In genomic region chr6:55313893-55314292, GRCm38 (mm10) we compare ENCODE assay signal across 23 mouse cellular contexts. TPM values are rescaled to one million over a fixed set of nuclear protein-coding genes. Genes with fewer than 3 reads are reported as not detected.
DNase-seq lines count a peak whose midpoint lies in the region; ATAC-seq and TF ChIP-seq lines count a peak whose summit lies in the region.
"Had no signal": no experiment of that assay in that cellular context is flagged by ENCODE, and none has a peak within 500 bp of the region (broad histone marks: within the 10 kb centered on the region; RNA-seq: fewer than 3 reads in every experiment).

No protein-coding gene starts in this region.

- H3K9me3 ChIP-seq in stomach, embryonic 15.5 days, result no peaks in the 10 kb centered on the region
- no peaks in the 10 kb centered on the region for H3K9me3 ChIP-seq in stomach, postnatal 0 days (ENCODE audit: control insufficient read depth, low read length)
- no peaks in the 10 kb centered on the region for H3K9me3 ChIP-seq in liver, embryonic 13.5 days (replicated peaks)
- H3K9me3 ChIP-seq: forebrain, embryonic 12.5 days; G1E; heart, embryonic 10.5 days; midbrain, embryonic 13.5 days had no signal

- H3K36me3 ChIP-seq in stomach, embryonic 15.5 days, result no peaks in the 10 kb centered on the region
- H3K36me3 ChIP-seq in stomach, postnatal 0 days (ENCODE audit: control insufficient read depth, insufficient read depth, low read length), result no peaks in the 10 kb centered on the region
- no peaks in the 10 kb centered on the region for H3K36me3 ChIP-seq in liver, embryonic 13.5 days
- H3K36me3 ChIP-seq: G1E; heart, embryonic 10.5 days had no signal

- no peak overlapping the region for H3K27ac ChIP-seq in stomach, embryonic 15.5 days
- H3K27ac ChIP-seq in stomach, postnatal 0 days (replicated peaks), result no peak overlapping the region
- peak overlapping the region; percentile 70 for H3K27ac ChIP-seq in liver, embryonic 13.5 days
- H3K27ac ChIP-seq: forebrain, embryonic 12.5 days; heart, embryonic 10.5 days; hindbrain, embryonic 14.5 days; left cerebral cortex, adult 2 months; midbrain, embryonic 13.5 days had no signal

- WGBS in stomach, embryonic 15.5 days, result 78% methylated on average over 4 of the region's 4 CpGs
- 80% methylated on average over 4 of the region's 4 CpGs for WGBS in stomach, postnatal 0 days
- WGBS in liver, embryonic 13.5 days (ENCODE audit: insufficient replicate concordance), result 24% methylated on average over 4 of the region's 4 CpGs

- peak; percentile 37 for DNase-seq in cerebellum, adult 9-11 months
- no peak for DNase-seq in cerebellum, adult 9-10 months
- no peak for DNase-seq in stomach, postnatal 0 days (ENCODE audit: low spot score)
- DNase-seq in liver, embryonic 13.5 days, result no peak
- DNase-seq in gastrocnemius, adult 18-20 months (ENCODE audit: low spot score), result no peak
- no peak for DNase-seq in Muller cell, postnatal 12 days (ENCODE audit: inconsistent ontology term)
- DNase-seq: adrenal gland, adult 2 months; B cell, adult 2 months; heart, postnatal 4 days; kidney, adult 8-10 months; kidney, postnatal 10 days; spleen, adult 18-20 months; thymus, postnatal 14 days had no signal

- ATAC-seq in stomach, embryonic 15.5 days (ENCODE audit: insufficient read depth, low FRiP score, low read depth), result peak; percentile 16; the same call in 1 of the 2 replicates
- ATAC-seq in stomach, postnatal 0 days (ENCODE audit: low FRiP score, low TSS enrichment), result no peak
- ATAC-seq in liver, embryonic 13.5 days (ENCODE audit: low read depth), result peak; percentile 83
- peak; percentile 86 for ATAC-seq in megakaryocyte-erythroid progenitor cell, adult 5-6 weeks (replicated peaks; ENCODE audit: low FRiP score, low TSS enrichment, poor library complexity, severe bottlenecking)
- ATAC-seq: inflammation-experienced regulatory T-cells, adult 6 months; midbrain, embryonic 13.5 days had no signal

- no peak for TF ChIP-seq EP300 in stomach, postnatal 0 days (optimal IDR thresholded peaks at IDR 0.05)

- TF ChIP-seq CTCF in stomach, postnatal 0 days (IDR thresholded peaks at IDR 0.05; ENCODE audit: low read depth), result no peak

- no peaks in the 10 kb centered on the region for H3K4me1 ChIP-seq in stomach, embryonic 15.5 days
- H3K4me1 ChIP-seq in stomach, postnatal 0 days (replicated peaks; ENCODE audit: control insufficient read depth, insufficient read depth), result no peaks in the 10 kb centered on the region
- H3K4me1 ChIP-seq in liver, embryonic 13.5 days (replicated peaks), result peaks cover 34% of the 10 kb centered on the region
- H3K4me1 ChIP-seq: forebrain, embryonic 12.5 days; midbrain, embryonic 13.5 days had no signal

- no peak overlapping the region for H3K4me3 ChIP-seq in stomach, embryonic 15.5 days (replicated peaks)
- no peak overlapping the region for H3K4me3 ChIP-seq in stomach, postnatal 0 days (ENCODE audit: low read depth, low read length)
- no peak overlapping the region for H3K4me3 ChIP-seq in liver, embryonic 13.5 days (replicated peaks)
- H3K4me3 ChIP-seq: forebrain, embryonic 12.5 days; heart, embryonic 10.5 days; left cerebral cortex, adult 2 months; midbrain, embryonic 13.5 days had no signal

- no peak overlapping the region for H3K4me2 ChIP-seq in stomach, embryonic 15.5 days
- H3K4me2 ChIP-seq in stomach, postnatal 0 days (replicated peaks; ENCODE audit: low read depth), result no peak overlapping the region
- H3K4me2 ChIP-seq in liver, embryonic 13.5 days, result no peak overlapping the region
- H3K4me2 ChIP-seq: forebrain, embryonic 12.5 days; hindbrain, embryonic 14.5 days; midbrain, embryonic 13.5 days had no signal

- H3K27me3 ChIP-seq in stomach, embryonic 15.5 days (replicated peaks), result no peaks in the 10 kb centered on the region
- no peaks in the 10 kb centered on the region for H3K27me3 ChIP-seq in stomach, postnatal 0 days (ENCODE audit: control insufficient read depth, insufficient read depth, low read length)
- no peaks in the 10 kb centered on the region for H3K27me3 ChIP-seq in liver, embryonic 13.5 days
- H3K27me3 ChIP-seq: forebrain, embryonic 12.5 days; midbrain, embryonic 13.5 days had no signal

- no peak overlapping the region for H3K9ac ChIP-seq in stomach, embryonic 15.5 days
- H3K9ac ChIP-seq in stomach, postnatal 0 days (ENCODE audit: low read length), result no peak overlapping the region
- peak overlapping the region; percentile 15; the same call in 1 of the 2 replicates for H3K9ac ChIP-seq in liver, embryonic 13.5 days
- H3K9ac ChIP-seq: forebrain, embryonic 12.5 days; hindbrain, embryonic 14.5 days; midbrain, embryonic 13.5 days had no signal

RNA-seq across cellular contexts. Expression of gene Aqp1, which starts 22.3 kb away (rescaled TPM):
- polyA plus RNA-seq in stomach, embryonic 15.5 days (2015; fragmentation: Nextera tagmentation; extraction: Ambion mirVana), result 18.7 and 22.8 TPM in 2 replicates
- polyA plus RNA-seq in stomach, postnatal 0 days (2015; fragmentation: Nextera tagmentation; extraction: Ambion mirVana), result 15.3 and 16.2 TPM in 2 replicates
- polyA plus RNA-seq in liver, embryonic 13.5 days (2015; fragmentation: Nextera tagmentation; extraction: Ambion mirVana), result 41.7 and 45.2 TPM in 2 replicates
- total RNA-seq in megakaryocyte-erythroid progenitor cell, adult 5-6 weeks (2014; fragmentation: Nextera tagmentation), result 441 and 451 TPM in 2 replicates
- total RNA-seq in megakaryocyte-erythroid progenitor cell, adult 5-6 weeks (2017), result 409 and 437 TPM in 2 replicates
- 100 to 1,000 TPM; 212 to 215 TPM for total RNA-seq in gastrocnemius, adult 18-20 months (2021)
- total RNA-seq: CH12.LX had no signal
- polyA plus RNA-seq: G1E; inflammation-experienced regulatory T-cells, adult 6 months had no signal
